Mouse (Mus musculus) heart, adult 2 months (tissue): ENCODE results near the gene Grxcr1. TPM values are rescaled to one million over a fixed set of nuclear protein-coding genes. Genes with fewer than 3 reads are reported as not detected.

Experiments
- DNase-seq, 2 experiments: peaks; one replicate each; pipeline ENCODE4 v3.0.0; 2021
- H3K27ac ChIP-seq: fragments of 200-600 bp; 2 replicates; pipeline ENCODE4 v1.8.1; 2022
- H3K27me3 ChIP-seq: fragments of 200-500 bp; 2 replicates; pipeline ENCODE4 v1.6.1; 2012; ENCODE audit warnings: mild to moderate bottlenecking, low read length, inconsistent platforms, mixed read lengths; ENCODE audit not compliant: control insufficient read depth, insufficient read depth
- H3K36me3 ChIP-seq: fragments of 200-500 bp; 2 replicates; pipeline ENCODE4 v1.6.1; 2012; ENCODE audit warnings: low read length, inconsistent platforms; ENCODE audit not compliant: control insufficient read depth, insufficient read depth
- H3K4me1 ChIP-seq: fragments of 200-500 bp; 2 replicates; pipeline ENCODE4 v1.6.1; 2011; ENCODE audit warnings: low read length; ENCODE audit not compliant: control insufficient read depth, insufficient read depth
- H3K4me3 ChIP-seq: fragments of 200-600 bp; 2 replicates; pipeline ENCODE4 v1.8.1; 2022
- H3K79me2 ChIP-seq: fragments of 200-500 bp; replicated peaks from 2 replicates; pipeline ENCODE4 v1.6.1; 2012; ENCODE audit warnings: mild to moderate bottlenecking, inconsistent platforms, low read length, moderate library complexity, mixed read lengths; ENCODE audit not compliant: control insufficient read depth, insufficient read depth
- H3K9ac ChIP-seq: fragments of 200-500 bp; 2 replicates; pipeline ENCODE4 v1.6.1; 2012; ENCODE audit warnings: low read depth, mild to moderate bottlenecking, control low read depth, inconsistent platforms, low read length, mixed read lengths
- CTCF ChIP-seq: fragments of 200-600 bp; IDR thresholded peaks from 2 replicates; pipeline ENCODE4 v1.8.1; 2022; ENCODE audit warnings: antibody characterized with exemption, mild to moderate bottlenecking, moderate library complexity
- EP300 ChIP-seq: fragments of 200-500 bp; IDR thresholded peaks from 2 replicates; pipeline ENCODE4 v1.6.1; 2011; ENCODE audit warnings: low read depth, low read length, control low read depth; ENCODE audit not compliant: insufficient read depth
- POLR2A ChIP-seq: fragments of 200-500 bp; IDR thresholded peaks from 2 replicates; pipeline ENCODE4 v1.6.1; 2011; ENCODE audit warnings: mild to moderate bottlenecking, low read depth, low read length, control low read depth; ENCODE audit not compliant: insufficient read depth
- WGBS: fragments of 180-500 bp; shearing (Covaris S2); methylation state at CpG from one replicate; pipeline ENCODE4 v1.1.7; 2018; 5-methylcytosine and 5-hydroxymethylcytosine counted together
- intact Hi-C: fragments of 180-260 bp; cut with DNase I; formaldehyde crosslinking; loops from one replicate; pipeline ENCODE4 v1.15.1; 2025
- polyA plus RNA-seq: library from polyadenylated mRNA; depleted of rRNA; stranded (reverse); fragments of >200 nt; gene quantifications from 2 replicates; pipeline ENCODE4 v1.2.3, GENCODE M21; 2012
- total RNA-seq, 2 experiments: library from RNA; stranded (reverse); gene quantifications; 2 replicates each; pipeline ENCODE4 v1.2.3; 2021

The Grxcr1 gene
- total and polyA plus RNA-seq, 3 experiments: not detected

DNA sequence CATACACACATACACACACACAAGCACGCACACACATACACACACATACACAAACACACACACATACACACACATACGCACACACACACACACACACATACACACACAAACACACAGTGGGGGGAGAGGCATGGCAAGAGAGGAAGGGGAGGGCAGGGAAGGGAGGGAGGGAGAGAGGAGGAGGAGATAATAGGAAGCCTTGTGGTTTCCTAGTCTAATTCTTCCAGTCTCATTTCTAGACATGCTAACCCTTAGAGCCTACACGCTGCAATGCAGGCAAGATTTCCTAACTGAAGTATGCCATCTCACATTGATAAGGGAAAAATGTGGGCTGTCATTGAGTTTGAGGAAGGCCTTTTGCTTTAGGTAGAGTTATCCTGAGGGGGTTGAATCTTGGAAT is 25.9 kb downstream of the Grxcr1 start:
- TF ChIP-seq POLR2A (no peak), EP300 (no peak), CTCF (no peak)
- H3K36me3 ChIP-seq: no peaks in the 10 kb centered on the region
- no peak overlapping the region for H3K27ac ChIP-seq
- DNase-seq: no peak
- 88% methylated on average over 3 of the region's 3 CpGs for WGBS
- no peaks in the 10 kb centered on the region for H3K79me2 ChIP-seq
- H3K4me3 ChIP-seq: no peak overlapping the region
- H3K9ac ChIP-seq: no peak overlapping the region
- H3K4me1 ChIP-seq: no peaks in the 10 kb centered on the region
- intact Hi-C loops: no loop called here
- no peaks in the 10 kb centered on the region for H3K27me3 ChIP-seq

DNA sequence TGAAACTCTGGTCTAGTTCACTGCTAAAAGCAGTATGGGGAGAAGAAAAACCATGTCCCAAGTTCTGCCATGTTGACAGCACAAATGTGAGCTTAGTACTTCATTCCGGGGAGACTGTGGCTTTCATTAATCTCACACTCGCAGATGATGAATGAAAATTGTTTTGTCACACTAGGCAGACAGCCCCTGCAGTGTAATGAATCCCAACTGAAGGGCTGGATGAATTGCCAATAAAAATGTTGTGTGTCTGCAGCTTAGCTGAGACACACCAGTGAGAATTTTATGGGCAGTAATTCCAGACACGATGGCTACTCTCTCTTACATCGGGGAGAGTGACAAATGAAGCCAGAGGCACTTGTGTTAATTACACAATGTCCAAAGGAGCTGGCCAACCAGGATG is 37.1 kb downstream of the Grxcr1 start:
- WGBS: 68% methylated on average over 4 of the region's 4 CpGs
- H3K36me3 ChIP-seq: no peaks in the 10 kb centered on the region
- TF ChIP-seq POLR2A (no peak), EP300 (no peak), CTCF (no peak)
- H3K27ac ChIP-seq: no peak overlapping the region
- no peak overlapping the region for H3K4me3 ChIP-seq
- H3K4me1 ChIP-seq: no peaks in the 10 kb centered on the region
- H3K27me3 ChIP-seq: no peaks in the 10 kb centered on the region
- H3K79me2 ChIP-seq: no peaks in the 10 kb centered on the region
- no peak overlapping the region for H3K9ac ChIP-seq
- intact Hi-C loops: no loop called here
- no peak for DNase-seq

GRCm38 (mm10) chr5:68070308-68070707 is 38.7 kb downstream of the Grxcr1 start:
- TF ChIP-seq EP300 (no peak), CTCF (no peak), POLR2A (no peak)
- no peaks in the 10 kb centered on the region for H3K79me2 ChIP-seq
- no peak overlapping the region for H3K27ac ChIP-seq
- no peak for DNase-seq
- no peak overlapping the region for H3K4me3 ChIP-seq
- no peaks in the 10 kb centered on the region for H3K36me3 ChIP-seq
- no peak overlapping the region for H3K9ac ChIP-seq
- intact Hi-C loops: no loop called here
- no peaks in the 10 kb centered on the region for H3K4me1 ChIP-seq
- 79% methylated on average over 3 of the region's 3 CpGs for WGBS
- H3K27me3 ChIP-seq: no peaks in the 10 kb centered on the region

- TF ChIP-seq POLR2A (no peak), EP300 (no peak), CTCF (no peak)
- 86% methylated on average over 4 of the region's 4 CpGs for WGBS
- Histone ChIP-seq H3K27ac (no peak overlapping the region), H3K27me3 (no peaks in the 10 kb centered on the region), H3K9ac (no peak overlapping the region), H3K4me1 (no peaks in the 10 kb centered on the region), H3K36me3 (no peaks in the 10 kb centered on the region), H3K79me2 (no peaks in the 10 kb centered on the region), H3K4me3 (no peak overlapping the region)
- intact Hi-C loops: no loop called here
- no peak for DNase-seq
Measured at GRCm38 (mm10) chr5:68071857-68072256, 40.2 kb downstream of the Grxcr1 start.

DNA sequence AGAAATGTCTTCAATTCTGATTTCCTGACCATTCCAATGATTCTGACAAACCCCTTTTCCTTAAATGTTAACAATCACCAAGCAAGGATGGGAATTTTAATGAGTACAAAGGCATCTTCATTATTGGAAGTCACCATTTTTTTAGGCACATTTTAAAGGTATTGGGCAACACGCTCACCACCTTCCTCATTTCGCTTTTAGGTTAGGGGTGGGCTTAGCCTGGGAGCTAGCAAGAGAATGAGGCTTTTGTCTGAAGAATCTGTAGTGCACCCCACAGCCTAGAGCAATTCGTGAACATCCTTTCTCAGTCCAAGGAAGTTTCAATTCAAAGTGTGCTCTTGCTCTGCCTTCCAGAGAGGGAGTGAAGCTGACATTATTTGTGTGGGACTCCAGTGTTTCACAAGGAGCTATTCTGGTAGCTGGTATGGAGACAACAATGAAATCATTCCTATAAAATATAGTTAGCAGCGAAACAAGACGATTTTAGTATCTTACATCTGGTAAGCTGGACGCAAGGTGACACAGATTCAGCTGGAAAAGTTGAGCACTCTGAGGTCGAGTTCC is 55.0 kb downstream of the Grxcr1 start:
- no peaks in the 10 kb centered on the region for H3K27me3 ChIP-seq
- no peak overlapping the region; the same call in 1 of the 2 replicates for H3K27ac ChIP-seq
- H3K4me1 ChIP-seq: no peaks in the 10 kb centered on the region
- H3K9ac ChIP-seq: no peak overlapping the region
- WGBS: 68% methylated on average over 7 of the region's 7 CpGs
- DNase-seq: no peak
- TF ChIP-seq EP300 (no peak), POLR2A (no peak), CTCF (no peak)
- no peaks in the 10 kb centered on the region for H3K36me3 ChIP-seq
- H3K4me3 ChIP-seq: no peak overlapping the region
- no peaks in the 10 kb centered on the region for H3K79me2 ChIP-seq
- intact Hi-C loops: no loop called here

DNA sequence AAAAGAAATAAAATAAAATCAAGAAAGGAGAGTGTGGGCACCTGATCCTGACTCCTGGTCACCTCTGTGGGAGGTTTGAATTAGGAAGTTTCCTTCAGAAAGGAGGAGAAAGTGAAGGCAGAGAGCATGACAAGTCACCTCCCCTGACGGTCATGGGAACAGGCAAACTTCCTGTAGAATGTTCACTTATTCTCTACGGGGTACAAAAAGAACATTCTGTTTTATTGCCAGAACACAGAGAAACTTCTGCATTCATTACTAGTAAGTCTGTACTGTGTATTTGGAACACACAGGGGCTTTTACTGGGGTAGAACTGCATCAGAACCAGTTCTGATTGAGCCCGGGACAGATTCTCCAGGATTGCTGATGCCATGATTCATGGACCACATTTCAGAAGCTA is 55.5 kb downstream of the Grxcr1 start:
- no peaks in the 10 kb centered on the region for H3K79me2 ChIP-seq
- WGBS: 65% methylated on average over 3 of the region's 3 CpGs
- intact Hi-C loops: no loop called here
- no peak for TF ChIP-seq EP300
- no peak for TF ChIP-seq POLR2A
- TF ChIP-seq CTCF: no peak
- no peak overlapping the region for H3K27ac ChIP-seq
- no peaks in the 10 kb centered on the region for H3K27me3 ChIP-seq
- DNase-seq: peak in 1 of 2 experiments; percentile 2
- H3K9ac ChIP-seq: no peak overlapping the region
- no peaks in the 10 kb centered on the region for H3K36me3 ChIP-seq
- H3K4me3 ChIP-seq: no peak overlapping the region
- no peaks in the 10 kb centered on the region for H3K4me1 ChIP-seq
